Mouse (Mus musculus): ENCODE measurements at regions not wholly inside any gene's neighbourhood (a gene's known extent, or its start where the extent isn't known, plus 50 kb on each side); places are given as distances from the start of the nearest gene placed in this dataset.

DNA sequence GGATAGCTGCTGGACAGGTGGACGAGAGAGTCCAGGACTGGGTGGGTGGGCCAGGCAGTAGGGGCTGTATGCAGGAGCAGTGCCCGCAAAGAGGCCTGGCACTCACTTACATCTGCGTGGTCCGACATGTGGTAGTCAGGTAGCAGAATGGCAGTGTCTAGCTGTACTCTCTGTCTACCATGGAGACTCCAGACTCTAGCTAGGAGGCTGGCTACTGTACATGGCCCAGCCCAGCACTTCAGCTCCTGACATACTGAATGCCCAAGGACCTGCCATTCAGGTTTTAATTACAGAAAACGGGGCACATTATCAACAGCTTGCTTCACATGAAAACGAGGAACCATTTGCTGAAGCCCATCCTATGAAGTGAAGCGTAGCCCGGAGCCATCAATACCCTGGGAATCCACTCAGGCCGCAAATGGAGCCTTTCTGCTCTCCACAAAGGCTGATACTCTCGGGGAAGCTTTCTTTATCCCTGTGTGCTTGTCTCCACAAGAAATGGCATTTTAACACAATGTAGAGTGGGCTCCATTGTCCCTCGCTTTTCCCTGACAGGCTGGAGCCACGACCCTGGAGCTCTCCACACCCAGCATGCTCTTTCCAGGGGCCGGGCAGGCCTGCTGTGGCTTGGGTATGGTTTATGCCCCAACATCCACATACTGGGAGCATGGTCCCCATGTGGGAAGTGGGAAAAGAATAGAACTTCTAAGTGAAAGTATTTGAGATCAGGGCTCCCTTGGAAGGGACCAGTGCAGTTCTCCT is 110.6 kb upstream of the A530016L24Rik start:
- DNase-seq, result no peak
- intact Hi-C loops (cut with DNase I), result no loop called here
- no peak for TF ChIP-seq CTCF (IDR thresholded peaks at IDR 0.05)
- no peak overlapping the region for H3K4me3 ChIP-seq
- no peak overlapping the region for H3K27ac ChIP-seq

DNA sequence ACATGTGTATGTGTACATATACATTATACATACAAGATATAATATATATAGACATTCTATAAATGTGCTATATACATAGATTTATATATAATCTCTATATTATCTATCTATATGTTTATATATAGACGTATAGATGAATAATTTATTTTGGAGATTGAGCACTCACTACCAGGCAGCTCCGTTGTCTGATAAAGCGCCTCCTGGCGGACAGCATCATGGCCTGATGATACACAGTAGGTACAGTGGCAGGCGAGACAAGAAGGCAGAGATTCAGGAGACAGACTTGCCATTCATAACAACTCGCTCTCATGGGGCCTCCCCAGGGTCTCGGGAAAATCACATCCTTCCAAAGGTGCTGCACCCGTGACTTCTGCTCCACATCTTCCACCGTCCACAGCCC is 101.4 kb upstream of the A530016L24Rik start:
- peak; percentile 15; the same call in 1 of the 2 replicates for TF ChIP-seq CTCF (IDR thresholded peaks at IDR 0.05)
- no peak for DNase-seq
- H3K27ac ChIP-seq, result no peak overlapping the region
- H3K4me3 ChIP-seq, result no peak overlapping the region
- intact Hi-C loops (cut with DNase I), result no loop called here

DNA sequence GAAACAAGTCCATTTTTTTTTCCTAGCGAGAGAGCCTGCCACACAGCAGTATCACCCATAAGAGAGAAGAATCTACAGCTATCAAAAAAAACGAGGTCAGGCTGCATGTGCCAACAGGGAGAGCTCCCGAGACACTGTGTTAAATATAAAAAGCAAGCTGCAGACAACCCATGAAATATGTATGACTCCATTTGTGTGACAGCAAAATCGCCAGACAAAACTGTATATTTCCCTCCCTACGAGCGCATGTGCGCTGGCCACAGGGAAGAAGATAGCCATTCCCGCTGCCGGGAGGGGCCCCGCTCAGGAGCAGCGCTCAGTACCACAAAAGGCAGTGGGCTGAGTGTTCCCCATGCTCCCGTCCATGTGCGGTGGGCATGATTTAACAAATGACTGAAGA is 93.3 kb upstream of the A530016L24Rik start:
- TF ChIP-seq CTCF (IDR thresholded peaks at IDR 0.05), result no peak
- no peak for DNase-seq

DNA sequence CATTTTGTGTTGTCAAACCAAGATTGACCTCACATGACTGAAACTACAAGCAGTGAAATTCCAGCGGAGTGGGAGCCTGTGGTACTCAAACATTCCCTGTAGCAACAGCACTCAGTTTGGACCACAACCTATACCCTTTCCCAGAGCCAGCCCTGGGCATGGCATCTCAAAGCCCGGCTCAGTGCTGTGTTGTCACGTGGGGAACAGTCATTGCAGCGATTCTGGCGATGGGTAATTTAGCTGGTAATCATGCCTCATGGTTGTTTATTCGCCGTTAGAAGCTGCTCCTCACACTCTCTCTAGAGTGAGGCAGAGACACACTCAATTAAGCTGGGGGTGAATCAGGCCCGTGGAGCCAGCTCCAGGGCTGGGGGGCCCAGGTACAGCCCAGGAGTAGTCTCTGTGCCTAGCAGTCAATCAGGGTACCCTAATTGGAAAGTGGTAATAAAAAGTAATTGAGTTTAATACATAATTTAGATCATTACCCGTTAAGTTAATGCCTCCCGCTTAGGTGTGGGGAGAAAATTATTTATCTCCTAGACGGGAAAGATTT is 85.5 kb upstream of the A530016L24Rik start:
- intact Hi-C loops (cut with DNase I), result no loop called here
- H3K4me3 ChIP-seq, result no peak overlapping the region
- no peak for TF ChIP-seq CTCF (IDR thresholded peaks at IDR 0.05)
- no peak for DNase-seq
- no peak overlapping the region for H3K27ac ChIP-seq

More for the DNA sequence above, 93.3 kb upstream of the A530016L24Rik start:
- intact Hi-C loops (cut with DNase I), result no loop called here
- no peak overlapping the region for H3K27ac ChIP-seq
- H3K4me3 ChIP-seq, result no peak overlapping the region

DNA sequence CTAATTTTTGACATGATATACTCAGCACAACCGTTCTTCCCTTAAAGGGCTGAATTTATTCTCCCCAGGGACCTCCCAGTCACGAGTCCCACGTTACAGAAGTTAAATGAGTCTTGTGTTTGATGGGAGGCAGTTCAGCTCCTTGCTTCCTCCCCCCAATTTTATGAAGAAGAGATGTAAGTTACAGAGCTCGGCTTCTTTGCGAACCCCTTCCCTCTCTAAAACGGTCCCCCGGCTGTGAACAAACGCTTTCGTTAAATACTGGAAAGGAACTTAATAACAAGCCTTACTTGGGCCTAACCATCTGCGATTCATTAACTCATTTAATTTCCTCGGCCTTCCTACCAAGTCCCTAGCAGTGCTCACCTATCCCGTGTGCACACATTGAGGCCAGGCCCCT is 84.9 kb upstream of the A530016L24Rik start:
- DNase-seq, result no peak
- TF ChIP-seq CTCF (IDR thresholded peaks at IDR 0.05), result no peak
- intact Hi-C loops (cut with DNase I), result no loop called here
- no peak overlapping the region for H3K27ac ChIP-seq
- no peak overlapping the region for H3K4me3 ChIP-seq

DNA sequence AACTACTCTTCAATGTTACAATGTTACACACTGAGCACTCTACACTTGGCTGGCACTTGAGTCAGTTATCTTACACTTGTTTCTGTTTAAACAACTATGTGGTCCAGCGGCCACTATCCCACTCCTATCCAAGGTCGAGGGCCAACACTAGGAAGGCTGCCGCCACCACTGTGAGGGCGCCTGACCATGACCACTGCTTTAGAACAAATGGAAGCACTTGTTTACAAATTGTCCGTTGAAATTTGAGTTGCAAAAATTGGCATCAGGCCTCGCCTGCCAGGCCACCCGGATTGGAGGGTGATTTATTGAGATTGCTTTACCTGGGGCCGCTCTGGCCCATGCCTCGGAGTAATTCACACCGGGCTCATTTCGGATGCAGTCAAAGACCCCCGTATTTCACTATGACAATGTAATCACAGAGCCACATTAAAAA is 83.5 kb upstream of the A530016L24Rik start:
- intact Hi-C loops (cut with DNase I), result no loop called here
- Histone ChIP-seq H3K27ac (no peak overlapping the region), H3K4me3 (no peak overlapping the region)
- DNase-seq, result no peak
- TF ChIP-seq CTCF (IDR thresholded peaks at IDR 0.05), result no peak

DNA sequence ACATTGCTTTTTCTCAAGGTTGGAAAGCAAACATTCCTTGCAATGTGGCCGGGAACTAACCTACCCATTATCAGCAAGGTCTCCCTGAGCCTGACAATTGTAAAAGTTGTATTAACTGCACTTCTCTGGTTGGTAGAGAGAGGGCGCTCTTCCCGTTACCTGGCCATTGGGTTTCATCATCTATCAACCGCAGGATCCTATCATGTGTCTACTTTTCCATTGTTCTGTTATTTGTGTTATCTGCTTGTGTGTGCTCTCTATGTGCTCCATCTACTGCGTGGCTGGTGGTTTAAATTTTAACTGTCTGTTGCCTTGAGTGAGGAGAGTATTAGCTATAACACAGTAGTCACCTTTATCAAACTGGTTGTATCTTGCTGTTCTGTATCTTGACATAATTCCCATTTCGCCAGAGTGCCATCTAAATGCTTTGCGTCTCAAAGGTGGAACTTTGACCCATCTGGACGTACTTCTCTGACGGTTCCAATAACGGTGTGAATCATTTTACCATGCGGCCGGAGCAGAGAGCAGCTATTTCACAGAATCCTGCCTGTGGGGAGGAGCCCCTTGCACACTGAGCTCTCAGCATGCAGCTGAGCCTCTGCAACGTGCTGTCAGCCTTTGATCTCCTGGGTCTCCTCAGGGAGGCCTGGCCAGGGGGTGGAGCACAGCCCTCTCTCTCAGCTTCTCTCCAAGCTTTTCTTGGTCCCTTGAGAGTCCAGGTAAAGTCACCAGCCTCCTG is 77.5 kb upstream of the A530016L24Rik start:
- TF ChIP-seq CTCF (IDR thresholded peaks at IDR 0.05), result peak; percentile 74
- H3K4me3 ChIP-seq, result no peak overlapping the region
- DNase-seq, result peak; percentile 11
- H3K27ac ChIP-seq, result no peak overlapping the region
- intact Hi-C loops (cut with DNase I), result loop anchor here (1.0 to 5.0 kb wide), 2 partner anchors 61 to 131 kb away; no protein-coding TSS in a partner anchor

DNA sequence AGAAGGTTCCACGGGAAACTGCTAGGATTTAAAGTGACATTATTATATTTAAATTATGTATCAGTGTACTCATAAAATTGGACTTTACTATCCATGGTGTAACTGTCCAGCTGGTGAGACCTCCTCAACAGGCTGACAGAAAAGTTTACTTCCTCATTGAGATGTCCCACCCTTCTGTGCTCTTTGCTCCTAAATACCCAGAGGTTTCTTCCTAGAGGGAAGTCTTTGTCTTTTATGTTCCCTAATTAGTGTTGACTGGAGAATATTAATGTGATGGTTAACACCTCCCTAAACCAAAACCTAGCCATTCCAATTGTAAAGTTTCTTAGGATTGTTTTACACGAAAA is 76.9 kb upstream of the A530016L24Rik start:
- intact Hi-C loops (cut with DNase I), result loop anchor here (5.0 kb wide), 1 partner anchor 130 kb away; no protein-coding TSS in a partner anchor
- Histone ChIP-seq H3K27ac (no peak overlapping the region), H3K4me3 (no peak overlapping the region)
- no peak for DNase-seq
- TF ChIP-seq CTCF (IDR thresholded peaks at IDR 0.05), result no peak

DNA sequence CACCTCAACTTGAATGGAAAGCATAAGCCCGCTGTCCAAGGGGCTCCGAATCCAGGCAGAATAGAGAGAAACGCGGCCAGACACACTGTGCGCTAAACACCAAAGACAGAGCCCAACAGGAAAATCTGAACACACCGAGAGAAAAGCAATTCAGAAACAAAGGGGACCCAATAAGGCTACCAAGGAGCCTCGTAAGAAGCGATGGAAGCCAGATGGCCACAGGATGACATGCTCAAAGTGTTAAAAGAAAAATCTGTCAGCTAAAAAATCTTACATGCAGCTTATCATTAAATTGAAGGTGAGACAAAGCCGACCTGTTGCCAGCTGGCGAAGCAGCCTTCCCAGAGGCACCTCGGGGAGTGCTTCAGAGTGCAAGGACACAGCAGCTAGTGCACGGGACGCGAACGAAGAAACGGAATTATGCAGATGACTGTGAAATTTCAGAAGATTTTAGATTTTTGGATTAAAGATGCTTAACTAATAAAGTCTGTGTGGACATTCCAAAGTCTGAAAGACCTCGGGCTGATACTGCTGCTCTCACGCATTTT is 73.2 kb upstream of the A530016L24Rik start:
- Histone ChIP-seq H3K27ac (no peak overlapping the region), H3K4me3 (no peak overlapping the region)
- no peak for TF ChIP-seq CTCF (IDR thresholded peaks at IDR 0.05)
- no peak for DNase-seq
- intact Hi-C loops (cut with DNase I), result no loop called here

DNA sequence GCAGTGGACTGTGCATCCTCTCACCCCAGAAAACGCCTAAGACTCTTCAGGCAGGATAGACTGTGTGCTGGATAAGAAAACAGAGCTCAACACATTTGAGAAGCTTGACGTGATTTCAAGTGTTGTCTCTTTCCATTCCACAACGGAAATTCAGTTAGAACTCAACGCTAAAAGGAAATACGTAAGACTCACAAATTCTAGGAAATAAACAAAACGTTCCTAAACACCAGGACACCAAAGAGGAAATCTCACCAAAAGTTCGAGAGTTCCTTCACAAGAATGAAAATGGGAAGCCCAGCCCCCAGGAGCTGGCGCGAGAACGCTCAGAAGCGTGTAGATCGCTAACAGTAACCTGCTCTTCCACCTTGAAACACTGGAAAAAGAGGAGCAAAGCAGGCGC is 72.7 kb upstream of the A530016L24Rik start:
- no peak for DNase-seq
- no peak overlapping the region for H3K4me3 ChIP-seq
- H3K27ac ChIP-seq, result no peak overlapping the region
- TF ChIP-seq CTCF (IDR thresholded peaks at IDR 0.05), result no peak
- intact Hi-C loops (cut with DNase I), result no loop called here

DNA sequence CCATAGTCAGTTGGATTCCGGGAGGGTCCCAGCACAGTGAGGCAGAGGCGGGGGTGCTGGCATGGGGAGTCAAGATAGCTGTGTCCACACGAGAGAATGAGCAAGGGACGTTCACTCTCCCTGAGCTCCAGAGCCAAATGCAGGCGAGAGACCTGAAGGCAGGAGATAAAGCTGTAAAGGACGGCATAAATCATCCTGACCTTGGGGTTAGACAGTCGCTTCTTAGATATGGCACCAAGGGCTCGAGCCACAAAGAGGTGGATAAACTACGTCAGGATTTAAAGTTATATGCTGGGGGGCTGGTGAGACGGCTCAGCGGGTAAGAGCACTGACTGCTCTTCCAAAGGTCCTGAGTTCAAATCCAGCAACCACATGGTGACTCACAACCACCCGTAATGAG is 70.6 kb upstream of the A530016L24Rik start:
- intact Hi-C loops (cut with DNase I), result no loop called here
- DNase-seq, result no peak
- no peak for TF ChIP-seq CTCF (IDR thresholded peaks at IDR 0.05)
- H3K4me3 ChIP-seq, result no peak overlapping the region
- no peak overlapping the region for H3K27ac ChIP-seq

DNA sequence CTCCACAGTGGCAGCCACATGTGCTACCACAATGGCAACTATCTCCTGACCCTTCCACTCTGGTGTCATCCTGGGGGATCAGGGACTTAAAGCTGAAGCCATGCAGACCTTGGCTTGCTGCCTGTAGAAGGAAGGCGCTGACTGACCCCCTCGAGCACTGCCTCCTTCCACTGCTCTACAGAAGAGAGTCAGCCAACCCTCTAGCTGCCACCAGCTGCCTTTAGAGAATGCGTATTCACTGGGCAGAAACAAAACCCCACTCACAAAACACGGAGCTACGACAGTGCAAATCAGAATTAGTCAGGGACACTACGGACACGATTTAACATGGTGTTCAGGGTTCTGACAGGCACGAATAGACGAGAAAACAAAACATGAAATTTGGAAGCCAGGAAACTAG is 67.1 kb upstream of the A530016L24Rik start:
- TF ChIP-seq CTCF (IDR thresholded peaks at IDR 0.05), result no peak

DNA sequence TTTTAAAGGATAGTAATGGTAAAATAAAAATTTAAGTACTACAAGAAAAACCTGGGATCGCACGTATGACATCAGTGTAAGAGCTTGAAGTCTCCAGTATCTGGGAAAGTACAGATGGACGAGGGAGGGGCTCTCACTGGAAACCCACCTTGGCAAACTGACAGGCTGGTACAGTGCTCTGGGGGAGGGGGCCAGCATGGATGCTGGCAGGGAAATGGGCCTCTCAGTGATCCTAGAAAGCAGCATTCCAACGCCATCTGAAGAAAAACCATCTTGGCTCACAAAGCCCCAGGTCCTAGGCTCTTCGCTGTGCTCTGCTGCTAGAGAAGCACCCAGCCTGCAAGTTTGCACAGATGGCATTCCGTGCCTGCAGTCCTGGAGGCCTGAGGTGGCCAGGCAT is 65.1 kb upstream of the A530016L24Rik start:
- no peak for TF ChIP-seq CTCF (IDR thresholded peaks at IDR 0.05)
- intact Hi-C loops (cut with DNase I), result no loop called here
- no peak for DNase-seq
- Histone ChIP-seq H3K4me3 (no peak overlapping the region), H3K27ac (no peak overlapping the region)

More for the DNA sequence above, 67.1 kb upstream of the A530016L24Rik start:
- Histone ChIP-seq H3K27ac (no peak overlapping the region), H3K4me3 (no peak overlapping the region)
- DNase-seq, result no peak
- intact Hi-C loops (cut with DNase I), result no loop called here
